Mouse (Mus musculus) midbrain, embryonic 13.5 days (tissue): ENCODE data around the gene Col25a1. TPM values are rescaled to one million over a fixed set of nuclear protein-coding genes. Genes with fewer than 3 reads are reported as not detected.

Experiments used
- ATAC-seq: fragments of 200-750 bp; cut with Nextera tagmentation; 2 replicates; pipeline ENCODE4 v1.8.0; 2017; ENCODE audit warnings: mild to moderate bottlenecking, moderate TSS enrichment, moderate library complexity
- H3K27ac ChIP-seq: fragments of 300-500 bp; sonication (generic); 2 replicates; pipeline ENCODE4 v1.5.1; 2015; ENCODE audit warnings: inconsistent platforms, mild to moderate bottlenecking, moderate library complexity
- H3K27me3 ChIP-seq: fragments of 300-500 bp; sonication (generic); 2 replicates; pipeline ENCODE4 v1.6.1; 2015; ENCODE audit warnings: mild to moderate bottlenecking, inconsistent platforms
- H3K36me3 ChIP-seq: fragments of 300-500 bp; sonication (generic); 2 replicates; pipeline ENCODE4 v1.6.1; 2015; ENCODE audit warnings: mild to moderate bottlenecking, inconsistent platforms
- H3K4me1 ChIP-seq: fragments of 300-500 bp; sonication (generic); replicated peaks from 2 replicates; pipeline ENCODE4 v1.6.1; 2015; ENCODE audit warnings: inconsistent platforms
- H3K4me2 ChIP-seq: fragments of 300-500 bp; sonication (generic); replicated peaks from 2 replicates; pipeline ENCODE4 v1.6.1; 2015; ENCODE audit warnings: moderate library complexity, mild to moderate bottlenecking, inconsistent platforms
- H3K4me3 ChIP-seq: fragments of 300-500 bp; sonication (generic); replicated peaks from 2 replicates; pipeline ENCODE4 v1.5.1; 2015; ENCODE audit warnings: mild to moderate bottlenecking, inconsistent platforms
- H3K9ac ChIP-seq: fragments of 300-500 bp; sonication (generic); replicated peaks from 2 replicates; pipeline ENCODE4 v1.6.1; 2015; ENCODE audit warnings: mild to moderate bottlenecking, inconsistent platforms
- H3K9me3 ChIP-seq: fragments of 300-500 bp; sonication (generic); 2 replicates; pipeline ENCODE4 v1.6.1; 2016; ENCODE audit warnings: mild to moderate bottlenecking, inconsistent platforms
- WGBS: fragments of 180-500 bp; shearing (Covaris S2); methylation state at CpG from one replicate; pipeline ENCODE4 v1.1.7; 2015; 5-methylcytosine and 5-hydroxymethylcytosine counted together
- polyA plus RNA-seq: library from polyadenylated mRNA; unstranded; fragments of >200 nt; fragmentation: Nextera tagmentation; extraction: Ambion mirVana; gene quantifications from 2 replicates; pipeline ENCODE4 v1.2.1, GENCODE M21; 2015

Gene Col25a1
- polyA plus RNA-seq, 1 experiment from 2014 or later = 11.2 TPM

DNA sequence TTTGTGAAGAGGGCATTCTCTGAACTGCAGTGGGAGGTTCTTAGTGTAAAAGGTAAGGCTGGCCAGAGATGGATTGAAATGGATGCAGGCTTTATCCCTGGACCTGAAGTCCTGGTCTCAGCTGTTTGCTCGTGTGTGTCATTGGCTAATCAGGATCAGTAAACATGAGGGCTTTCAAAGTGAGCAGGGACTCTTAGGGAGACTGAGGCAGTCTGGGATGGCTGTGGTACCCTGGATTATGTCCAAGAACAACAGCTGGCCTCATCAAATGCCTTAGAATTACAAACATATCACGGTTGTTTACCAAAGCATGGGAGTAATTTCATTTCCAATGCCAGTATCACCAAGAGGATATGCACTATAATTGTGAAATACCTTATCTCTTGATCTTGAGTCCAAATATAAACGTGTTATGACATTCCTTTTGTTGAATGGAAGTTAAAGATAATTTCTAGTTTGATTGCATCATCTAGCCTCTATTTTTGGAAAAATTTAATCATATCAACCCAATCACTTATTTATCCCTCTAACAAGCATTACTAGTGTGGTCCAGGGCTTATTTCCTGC is 201.1 kb downstream of the Col25a1 start:
- no peak overlapping the region for H3K9ac ChIP-seq
- H3K4me2 ChIP-seq = no peak overlapping the region
- ATAC-seq = no peak
- H3K27ac ChIP-seq = no peak overlapping the region
- 54% methylated on average over 3 of the region's 3 CpGs for WGBS
- H3K4me3 ChIP-seq = no peak overlapping the region
- no peaks in the 10 kb centered on the region for H3K9me3 ChIP-seq
- H3K27me3 ChIP-seq = no peaks in the 10 kb centered on the region
- peaks cover 8% of the 10 kb centered on the region; the same call in 1 of the 2 replicates for H3K4me1 ChIP-seq
- no peaks in the 10 kb centered on the region for H3K36me3 ChIP-seq

DNA sequence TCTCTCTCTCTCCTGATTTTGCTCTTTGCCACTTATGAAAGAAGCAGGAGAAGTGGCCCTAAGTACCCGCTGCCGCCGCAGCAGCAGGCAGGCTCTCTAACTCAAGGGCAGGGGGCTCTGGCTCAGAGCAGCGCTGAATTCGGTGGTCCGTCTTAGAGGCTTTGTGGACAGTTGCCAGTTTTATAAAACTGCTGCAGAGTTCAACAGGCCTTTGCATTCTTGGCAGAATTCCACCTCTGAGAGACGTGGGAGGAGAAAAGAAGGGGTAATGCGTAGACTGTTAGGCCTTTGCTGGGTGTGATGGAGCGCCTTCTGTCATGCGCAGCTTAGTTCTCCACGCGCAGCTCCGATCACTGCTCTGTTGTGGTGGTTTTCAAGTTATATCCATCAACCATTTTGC is 206.6 kb downstream of the Col25a1 start:
- no peaks in the 10 kb centered on the region for H3K27me3 ChIP-seq
- no peak overlapping the region for H3K27ac ChIP-seq
- no peak overlapping the region for H3K9ac ChIP-seq

DNA sequence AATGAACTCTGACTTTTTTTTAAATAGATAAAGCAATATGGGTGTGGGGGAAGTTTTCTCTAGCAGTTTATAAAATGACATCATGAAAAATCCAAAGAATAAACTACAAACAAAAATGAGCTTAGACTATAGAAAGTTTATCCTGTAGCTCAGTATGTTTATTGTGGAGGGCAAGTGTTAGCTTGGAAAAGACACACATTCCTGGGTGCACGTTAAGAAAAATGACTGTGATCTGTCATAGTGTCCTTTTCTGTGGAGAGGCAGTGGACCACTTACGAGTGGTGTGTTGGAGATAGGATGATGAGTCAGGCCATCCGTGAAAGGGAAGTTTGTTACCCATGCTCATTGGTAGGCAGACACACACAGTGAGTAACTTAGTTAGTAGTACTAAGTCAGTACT is 207.1 kb downstream of the Col25a1 start:
- H3K9ac ChIP-seq = no peak overlapping the region
- ATAC-seq = no peak
- no peaks in the 10 kb centered on the region for H3K36me3 ChIP-seq
- peaks cover 11% of the 10 kb centered on the region; the same call in 1 of the 2 replicates for H3K4me1 ChIP-seq
- H3K4me3 ChIP-seq = no peak overlapping the region
- H3K27ac ChIP-seq = no peak overlapping the region
- H3K27me3 ChIP-seq = no peaks in the 10 kb centered on the region
- 77% methylated on average over 3 of the region's 3 CpGs for WGBS
- no peaks in the 10 kb centered on the region for H3K9me3 ChIP-seq
- H3K4me2 ChIP-seq = no peak overlapping the region

More for the DNA sequence above, 206.6 kb downstream of the Col25a1 start:
- WGBS = 38% methylated on average over 13 of the region's 13 CpGs
- Histone ChIP-seq H3K4me1 (peaks cover 11% of the 10 kb centered on the region; the same call in 1 of the 2 replicates), H3K9me3 (no peaks in the 10 kb centered on the region), H3K36me3 (no peaks in the 10 kb centered on the region), H3K4me3 (no peak overlapping the region), H3K4me2 (peak overlapping the region; percentile 17; the same call in 1 of the 2 replicates)
- ATAC-seq = peak; percentile 83

DNA sequence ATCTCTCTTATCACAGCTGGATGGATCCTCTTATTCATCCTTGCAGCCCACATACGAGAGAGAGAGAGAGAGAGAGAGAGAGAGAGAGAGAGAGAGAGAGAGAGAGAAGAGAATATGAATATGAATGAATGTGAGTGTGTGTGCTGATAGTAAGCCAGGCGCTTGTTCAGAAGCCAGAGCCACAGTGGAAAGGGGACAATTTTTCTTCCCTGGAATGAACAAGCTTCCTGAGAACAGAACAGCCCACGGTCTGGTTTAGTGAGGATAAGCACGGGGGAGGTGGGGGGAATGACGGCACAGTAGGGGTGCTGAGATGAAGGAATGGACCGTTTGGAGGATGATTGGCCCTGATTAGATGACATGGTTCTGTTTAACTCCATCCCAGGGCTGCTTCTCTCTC is 218.9 kb downstream of the Col25a1 start:
- Histone ChIP-seq H3K9me3 (no peaks in the 10 kb centered on the region), H3K4me1 (peaks cover 3% of the 10 kb centered on the region; the same call in 1 of the 2 replicates), H3K4me3 (no peak overlapping the region), H3K4me2 (no peak overlapping the region), H3K9ac (no peak overlapping the region), H3K36me3 (no peaks in the 10 kb centered on the region), H3K27ac (no peak overlapping the region), H3K27me3 (no peaks in the 10 kb centered on the region)
- ATAC-seq = no peak; the same call in 1 of the 2 replicates
- 47% methylated on average over 6 of the region's 6 CpGs for WGBS

DNA sequence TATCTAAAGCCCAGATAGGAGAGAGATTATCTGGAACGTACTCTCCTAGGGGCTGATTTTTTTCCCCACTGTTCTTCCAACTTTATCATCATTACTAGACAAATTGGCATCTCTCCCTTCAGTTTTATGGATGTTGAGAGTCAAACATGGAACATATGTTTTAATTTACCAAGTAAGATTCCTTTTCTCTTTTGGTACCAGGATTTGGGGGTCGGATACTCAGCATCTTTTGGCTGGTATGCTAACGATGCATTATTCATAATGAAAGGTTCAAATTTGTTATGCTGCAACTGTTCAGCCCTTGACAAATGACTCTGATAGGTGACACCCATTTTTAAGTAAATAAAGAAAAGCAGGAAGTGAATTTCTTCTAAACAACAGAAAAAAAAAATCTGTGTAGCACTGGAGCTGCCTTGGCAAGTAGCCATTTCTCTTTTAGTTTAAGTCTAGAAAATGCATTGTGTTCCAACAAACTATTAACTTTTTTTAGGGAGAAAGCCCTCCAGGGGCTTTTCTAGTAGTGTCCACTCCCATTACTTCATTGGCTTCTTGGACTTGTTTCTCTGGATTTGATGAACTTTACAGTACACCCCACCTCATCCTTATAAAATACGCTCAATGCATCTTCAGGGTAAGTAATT is 223.2 kb downstream of the Col25a1 start:
- WGBS = 87% methylated on average over 4 of the region's 4 CpGs
- Histone ChIP-seq H3K27me3 (no peaks in the 10 kb centered on the region), H3K36me3 (no peaks in the 10 kb centered on the region), H3K4me2 (no peak overlapping the region), H3K4me3 (no peak overlapping the region), H3K4me1 (0 out of 2 replicates have a peak, but pooled peaks cover 3% of the 10 kb centered on the region), H3K9me3 (no peaks in the 10 kb centered on the region), H3K27ac (no peak overlapping the region), H3K9ac (no peak overlapping the region)
- no peak for ATAC-seq

DNA sequence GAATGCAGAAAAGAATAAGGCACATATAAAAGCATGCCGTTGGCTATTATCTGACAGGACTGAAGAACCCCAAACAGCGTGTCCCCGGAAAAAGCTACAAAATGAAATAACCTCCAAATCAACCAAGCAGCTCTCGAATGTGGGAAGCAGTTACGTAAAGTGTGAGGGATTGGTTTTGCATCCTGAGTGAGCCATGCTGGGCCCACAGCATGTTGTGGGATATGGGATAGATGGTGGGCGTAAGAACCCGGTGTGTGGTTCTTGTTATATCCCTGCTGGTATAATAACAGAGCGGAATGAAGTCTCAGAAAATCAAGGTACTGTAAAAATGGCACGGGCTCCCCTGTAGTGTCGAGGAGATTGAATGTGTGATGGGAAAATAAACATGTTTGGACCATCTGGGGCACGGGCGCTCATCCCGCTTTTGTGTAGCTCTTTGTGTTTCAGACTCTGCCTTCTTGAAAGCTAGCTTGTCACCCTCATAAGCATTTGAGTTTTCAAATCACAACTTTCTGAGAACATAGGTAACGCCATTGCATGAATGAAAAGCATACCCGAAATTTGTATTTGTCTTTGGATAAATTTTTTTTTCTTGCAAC is 225.4 kb downstream of the Col25a1 start:
- no peaks in the 10 kb centered on the region for H3K9me3 ChIP-seq
- 83% methylated on average over 15 of the region's 15 CpGs for WGBS

DNA sequence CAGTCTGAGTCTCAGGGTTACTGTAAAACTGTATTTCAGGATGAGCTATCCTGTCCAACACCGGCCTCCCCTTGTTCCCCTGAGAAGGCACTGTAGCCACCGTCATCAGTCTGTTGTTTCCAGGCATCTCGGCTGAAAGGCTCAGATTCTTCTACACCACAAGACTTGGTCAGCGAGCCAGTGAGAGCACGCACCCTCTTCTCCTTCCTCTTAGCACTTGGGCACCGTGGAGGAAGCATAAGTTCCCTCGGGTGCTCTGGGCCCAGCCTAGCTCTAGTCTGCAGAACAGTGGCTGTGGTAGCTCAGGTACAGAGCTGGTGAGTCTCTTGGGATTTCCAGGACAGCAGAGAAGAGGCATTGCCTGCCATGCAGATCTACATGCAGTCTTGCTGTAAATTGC is 229.5 kb downstream of the Col25a1 start:
- ATAC-seq = no peak
- Histone ChIP-seq H3K4me1 (no peaks in the 10 kb centered on the region; the same call in 1 of the 2 replicates), H3K27ac (no peak overlapping the region), H3K4me2 (no peak overlapping the region), H3K9ac (no peak overlapping the region), H3K27me3 (no peaks in the 10 kb centered on the region), H3K9me3 (no peaks in the 10 kb centered on the region), H3K36me3 (no peaks in the 10 kb centered on the region), H3K4me3 (no peak overlapping the region)
- 85% methylated on average over 7 of the region's 7 CpGs for WGBS

More for the DNA sequence above, 225.4 kb downstream of the Col25a1 start:
- no peak overlapping the region for H3K27ac ChIP-seq
- no peaks in the 10 kb centered on the region for H3K36me3 ChIP-seq
- no peak overlapping the region for H3K4me2 ChIP-seq
- 0 out of 2 replicates have a peak, but pooled peaks have one; percentile 14 for ATAC-seq
- H3K4me3 ChIP-seq = no peak overlapping the region
- H3K4me1 ChIP-seq = no peaks in the 10 kb centered on the region; the same call in 1 of the 2 replicates
- no peaks in the 10 kb centered on the region for H3K27me3 ChIP-seq
- H3K9ac ChIP-seq = no peak overlapping the region

DNA sequence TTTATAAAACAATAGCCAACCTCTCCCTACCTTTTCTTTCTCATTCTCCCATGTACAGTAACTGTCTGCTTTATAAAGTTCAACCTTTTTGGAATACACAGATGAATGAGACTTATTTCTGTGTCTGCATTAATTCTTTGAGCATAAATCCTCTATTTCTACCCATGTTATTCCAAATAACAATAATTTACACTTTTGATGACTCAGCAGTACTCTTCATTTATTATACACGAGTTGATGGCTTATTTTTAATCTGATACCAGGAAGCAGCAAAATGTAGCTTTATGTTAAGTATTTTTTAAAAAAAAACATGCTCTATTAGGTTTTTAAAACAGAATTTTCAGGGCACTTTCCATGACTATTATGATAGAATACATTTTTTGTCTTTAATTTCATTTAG is 230.6 kb downstream of the Col25a1 start:
- Histone ChIP-seq H3K4me1 (no peaks in the 10 kb centered on the region; the same call in 1 of the 2 replicates), H3K4me3 (no peak overlapping the region), H3K27me3 (no peaks in the 10 kb centered on the region), H3K27ac (no peak overlapping the region), H3K4me2 (no peak overlapping the region), H3K9ac (no peak overlapping the region), H3K36me3 (no peaks in the 10 kb centered on the region), H3K9me3 (no peaks in the 10 kb centered on the region)
- WGBS = 65% methylated on average over 1 of the region's 1 CpGs
- no peak for ATAC-seq

DNA sequence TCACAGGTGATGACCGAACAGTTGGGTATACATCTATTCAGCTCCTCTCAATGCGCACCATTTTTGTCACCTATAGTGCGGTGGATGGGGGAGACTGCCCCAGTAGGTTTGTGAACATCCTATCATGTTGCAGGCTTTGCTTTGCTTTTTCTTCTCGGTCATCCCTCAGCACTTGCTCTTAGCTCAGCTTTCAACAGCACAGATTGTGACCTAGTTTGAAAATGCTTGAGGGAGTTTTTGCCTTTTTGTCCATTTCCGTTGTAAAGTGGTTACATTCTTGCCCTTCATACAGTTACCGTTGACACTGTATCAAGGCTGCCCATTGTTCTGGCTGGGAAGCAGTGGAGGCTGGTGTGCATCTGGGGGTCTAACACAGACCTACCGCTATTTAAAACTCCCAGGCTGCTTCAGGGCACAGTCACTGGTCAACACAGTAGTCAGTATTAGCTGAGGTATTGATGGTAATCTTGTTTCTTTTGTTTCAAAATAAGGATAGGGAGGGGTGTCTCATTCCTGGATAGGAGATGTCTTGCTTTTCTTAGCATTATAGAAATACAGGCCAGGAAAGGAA is 231.6 kb downstream of the Col25a1 start:
- WGBS = 90% methylated on average over 7 of the region's 7 CpGs
- H3K4me2 ChIP-seq = no peak overlapping the region

DNA sequence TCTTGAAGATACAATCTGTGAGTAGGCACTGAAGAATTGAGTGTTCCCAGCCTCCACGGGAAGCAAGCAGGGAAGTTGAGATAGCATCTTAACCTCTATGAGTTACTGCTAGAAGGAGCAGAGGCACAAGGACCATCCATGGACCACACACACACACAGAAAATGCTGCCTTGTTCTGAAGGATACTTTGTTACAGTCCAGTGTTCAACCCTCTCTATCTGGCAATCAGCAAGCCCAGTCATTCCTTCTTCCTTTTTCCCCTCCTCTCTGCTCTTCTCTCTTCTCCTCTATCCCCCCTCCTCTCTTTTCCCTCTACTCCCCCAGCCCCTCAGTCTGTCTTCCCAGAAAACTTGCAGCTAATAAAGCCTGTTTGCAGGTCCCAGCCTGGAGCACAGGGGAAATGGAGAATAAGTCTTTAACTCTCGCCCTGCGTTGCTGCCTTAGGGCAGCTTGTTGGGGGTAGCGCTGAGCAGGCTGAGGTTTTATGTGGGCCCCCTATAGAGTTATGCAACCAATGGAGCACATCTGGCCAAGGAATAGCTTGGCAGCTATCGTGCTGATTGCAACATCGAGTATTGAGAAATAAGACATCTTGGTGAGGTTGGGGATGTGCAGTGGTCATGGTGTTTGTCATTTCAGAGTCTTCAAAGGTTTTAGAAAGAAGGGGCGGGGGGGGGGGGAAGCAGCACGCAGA is 235.8 kb downstream of the Col25a1 start:
- no peak for ATAC-seq
- Histone ChIP-seq H3K27me3 (no peaks in the 10 kb centered on the region), H3K9me3 (no peaks in the 10 kb centered on the region), H3K36me3 (no peaks in the 10 kb centered on the region), H3K9ac (no peak overlapping the region), H3K4me1 (peaks cover 5% of the 10 kb centered on the region), H3K4me3 (no peak overlapping the region), H3K27ac (no peak overlapping the region), H3K4me2 (no peak overlapping the region)
- WGBS = 64% methylated on average over 8 of the region's 8 CpGs

More for the DNA sequence above, 231.6 kb downstream of the Col25a1 start:
- Histone ChIP-seq H3K9ac (no peak overlapping the region), H3K4me3 (no peak overlapping the region), H3K4me1 (no peaks in the 10 kb centered on the region; the same call in 1 of the 2 replicates), H3K9me3 (no peaks in the 10 kb centered on the region), H3K27ac (no peak overlapping the region), H3K27me3 (no peaks in the 10 kb centered on the region), H3K36me3 (no peaks in the 10 kb centered on the region)
- no peak for ATAC-seq

DNA sequence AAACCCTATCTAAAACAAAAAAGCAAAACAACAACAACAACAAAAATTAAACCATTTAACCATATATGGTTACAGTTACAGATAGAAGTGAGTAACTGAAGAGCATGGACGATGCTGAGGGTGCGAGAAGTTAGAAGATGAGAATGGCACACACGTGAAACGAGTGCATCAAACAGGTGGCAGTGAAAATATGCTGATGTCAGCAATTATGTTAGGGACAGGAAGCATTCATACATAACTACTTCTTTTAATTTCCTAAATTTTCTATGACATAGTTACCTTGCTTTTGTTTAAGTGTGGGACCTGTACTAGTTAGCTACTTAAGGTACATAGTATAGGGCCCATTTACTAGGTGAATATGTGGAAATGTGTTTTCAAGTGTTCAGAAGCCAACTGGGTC is 237.1 kb downstream of the Col25a1 start:
- Histone ChIP-seq H3K4me3 (no peak overlapping the region), H3K9me3 (no peaks in the 10 kb centered on the region), H3K4me2 (no peak overlapping the region), H3K4me1 (peaks cover 8% of the 10 kb centered on the region), H3K36me3 (no peaks in the 10 kb centered on the region), H3K27me3 (no peaks in the 10 kb centered on the region), H3K27ac (no peak overlapping the region), H3K9ac (no peak overlapping the region)
- ATAC-seq = no peak
- WGBS = 93% methylated on average over 4 of the region's 4 CpGs

DNA sequence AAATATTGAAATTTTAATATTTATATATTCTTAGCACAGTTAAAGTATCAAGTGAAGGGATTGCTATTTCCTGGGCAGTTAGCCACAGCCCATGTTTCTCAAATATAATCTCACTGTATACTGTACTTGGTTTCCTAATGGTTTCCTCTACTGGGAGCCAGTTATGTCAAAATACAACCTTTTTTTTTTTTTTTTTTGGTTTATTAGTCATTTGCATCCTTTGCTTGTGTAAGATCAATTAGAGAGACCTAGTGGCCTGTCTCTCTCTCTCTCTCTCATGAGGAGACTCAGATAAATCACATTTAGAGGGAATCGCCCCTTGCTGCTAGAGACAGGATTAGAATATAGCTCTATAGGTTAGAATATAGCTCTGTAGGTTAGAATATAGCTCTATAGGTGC is 237.8 kb downstream of the Col25a1 start:
- H3K9ac ChIP-seq = no peak overlapping the region
- no peak overlapping the region for H3K4me3 ChIP-seq
- no peaks in the 10 kb centered on the region for H3K9me3 ChIP-seq
- H3K4me2 ChIP-seq = no peak overlapping the region
- H3K4me1 ChIP-seq = peaks cover 8% of the 10 kb centered on the region
- ATAC-seq = no peak
- WGBS = 96% methylated on average over 1 of the region's 1 CpGs
- no peak overlapping the region for H3K27ac ChIP-seq
- no peaks in the 10 kb centered on the region for H3K27me3 ChIP-seq
- H3K36me3 ChIP-seq = no peaks in the 10 kb centered on the region
